Mouse (Mus musculus) layer of hippocampus, adult 9-11 months (tissue): Measurements from ENCODE around the gene Ndufc2.

Experiments used
- DNase-seq: peaks from one replicate; pipeline ENCODE4 v3.0.0; 2022

Gene Ndufc2

DNA sequence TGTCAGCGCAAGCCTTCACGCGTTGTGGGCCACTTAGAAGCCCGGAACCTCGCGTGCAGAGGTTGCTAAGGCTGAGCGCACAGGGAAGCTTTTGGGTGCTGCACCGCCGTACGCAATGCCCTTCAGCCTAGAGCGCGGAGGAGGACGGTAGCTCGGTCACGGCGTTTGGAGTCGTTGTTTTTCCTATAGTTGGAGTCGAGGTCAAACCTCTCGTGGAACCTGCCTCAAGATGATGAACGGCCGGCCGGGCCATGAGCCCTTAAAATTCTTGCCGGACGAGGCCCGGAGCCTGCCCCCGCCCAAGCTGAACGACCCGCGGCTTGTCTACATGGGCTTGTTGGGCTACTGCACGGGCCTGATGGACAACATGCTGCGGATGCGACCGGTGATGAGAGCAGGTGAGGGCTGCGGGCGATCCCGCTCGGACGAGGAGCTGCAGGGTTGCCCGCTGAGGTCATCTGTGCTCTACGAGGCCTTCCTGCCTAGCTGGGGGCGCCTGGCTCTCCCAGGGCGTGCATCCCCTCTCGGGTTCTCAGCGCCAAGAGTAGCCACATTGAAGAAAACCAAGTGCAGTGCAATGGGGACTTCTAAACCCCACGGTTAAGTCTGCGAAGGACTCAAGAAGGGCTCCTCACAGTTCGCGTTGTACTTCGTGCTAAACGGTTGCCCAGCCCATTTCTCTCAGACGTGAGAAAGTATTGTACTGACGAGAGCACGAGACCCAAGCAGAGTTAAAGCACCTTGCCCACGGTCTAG is at the start of gene Ndufc2:
Ndufc2 (plus strand) TSS at position 44 of the 756 bp plus-strand sequence.
- DNase-seq = peak; percentile 64

DNA sequence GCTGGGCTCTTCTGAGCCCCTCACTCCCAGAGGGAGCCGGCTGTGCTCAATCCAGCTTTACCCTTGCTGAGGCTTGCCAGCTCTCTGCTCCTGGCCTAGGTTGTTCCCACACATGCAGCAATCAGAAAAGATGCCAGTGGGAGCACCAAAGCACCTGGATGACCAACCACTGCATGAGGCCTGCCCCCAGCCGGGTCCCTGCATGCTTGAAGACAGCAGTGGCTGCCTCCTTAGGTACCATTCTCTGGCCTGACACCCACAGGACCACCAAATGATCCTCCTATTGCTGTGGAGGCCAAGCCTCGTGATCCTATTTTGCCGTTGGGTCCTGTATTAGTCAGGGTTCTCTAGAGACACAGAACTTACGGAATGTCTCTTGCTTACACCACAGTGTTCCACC is 48.9 kb upstream of the Ndufc2 start:
- no peak for DNase-seq

- DNase-seq = no peak
Measured at GRCm38 (mm10) chr7:97351792-97352513, 47.9 kb upstream of the Ndufc2 start.

- no peak for DNase-seq
Measured at GRCm38 (mm10) chr7:97353356-97353755, 46.4 kb upstream of the Ndufc2 start.

- DNase-seq = peak; percentile 74
Measured at GRCm38 (mm10) chr7:97355068-97355841, 44.5 kb upstream of the Ndufc2 start.

- DNase-seq = no peak
Measured at GRCm38 (mm10) chr7:97356253-97356652, 43.5 kb upstream of the Ndufc2 start.

DNA sequence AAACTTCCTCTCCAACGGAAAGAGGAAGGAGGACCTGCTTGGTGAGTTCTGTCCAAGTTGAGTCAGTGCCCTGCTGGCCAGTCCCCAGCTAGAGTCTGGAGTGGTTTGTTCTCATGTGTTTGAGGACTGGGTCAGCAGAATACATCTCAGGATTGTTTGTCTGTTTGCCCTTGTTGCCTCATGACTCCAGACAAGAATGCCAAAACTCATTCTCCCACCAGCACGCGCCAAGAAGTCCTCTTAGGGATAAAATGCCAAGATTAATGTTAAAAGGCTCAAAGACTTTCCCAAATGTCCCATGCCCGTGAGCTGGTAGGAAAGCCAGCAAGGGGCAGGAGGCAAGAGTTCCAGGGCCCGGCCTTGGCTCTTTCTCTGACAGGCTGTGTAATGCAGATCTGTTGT is 42.9 kb upstream of the Ndufc2 start:
- DNase-seq = peak; percentile 79

- DNase-seq = no peak
Measured at GRCm38 (mm10) chr7:97357840-97358239, 42.0 kb upstream of the Ndufc2 start.

DNA sequence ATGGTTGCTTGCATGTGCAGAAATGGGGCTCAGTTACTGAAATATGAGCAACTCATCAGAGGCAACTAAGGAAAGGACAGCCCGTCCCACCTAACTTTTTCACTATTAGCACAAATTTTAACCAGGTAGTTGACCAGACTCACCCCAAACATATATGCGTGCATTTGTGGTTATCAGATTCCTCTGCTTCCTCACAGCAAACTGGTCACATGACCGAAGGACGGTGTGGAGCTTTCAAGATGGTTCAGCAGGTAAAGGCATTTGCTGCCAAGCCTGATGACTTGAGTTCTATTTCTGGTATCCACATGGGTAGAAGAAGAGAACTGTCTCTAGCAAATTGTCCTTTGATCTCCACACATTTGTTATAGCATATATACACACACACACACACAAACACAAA is 41.5 kb upstream of the Ndufc2 start:
- DNase-seq = no peak

DNA sequence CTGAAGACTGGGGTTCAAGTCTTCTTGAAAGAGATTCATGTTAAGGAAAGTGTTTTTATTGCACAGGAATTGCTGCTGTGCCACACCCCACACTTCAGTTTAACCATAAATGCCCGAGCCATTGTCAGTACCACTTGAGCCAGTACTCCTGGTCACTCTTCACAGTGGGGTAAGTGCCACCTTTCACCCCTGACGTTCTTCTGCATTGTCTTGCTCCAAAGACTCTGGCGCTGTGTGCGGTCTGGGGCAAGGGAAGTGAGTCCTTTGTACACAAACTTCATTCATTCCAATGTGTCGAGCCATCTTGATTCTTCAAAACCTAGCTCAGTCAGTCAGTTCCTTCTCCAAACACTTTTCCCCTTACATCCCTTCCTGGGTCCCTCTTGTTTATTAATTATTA is 39.6 kb upstream of the Ndufc2 start:
- no peak for DNase-seq

GRCm38 (mm10) chr7:97360955-97361354 is 38.8 kb upstream of the Ndufc2 start:
- no peak for DNase-seq

- no peak for DNase-seq
Measured at GRCm38 (mm10) chr7:97361467-97361866, 38.3 kb upstream of the Ndufc2 start.

DNA sequence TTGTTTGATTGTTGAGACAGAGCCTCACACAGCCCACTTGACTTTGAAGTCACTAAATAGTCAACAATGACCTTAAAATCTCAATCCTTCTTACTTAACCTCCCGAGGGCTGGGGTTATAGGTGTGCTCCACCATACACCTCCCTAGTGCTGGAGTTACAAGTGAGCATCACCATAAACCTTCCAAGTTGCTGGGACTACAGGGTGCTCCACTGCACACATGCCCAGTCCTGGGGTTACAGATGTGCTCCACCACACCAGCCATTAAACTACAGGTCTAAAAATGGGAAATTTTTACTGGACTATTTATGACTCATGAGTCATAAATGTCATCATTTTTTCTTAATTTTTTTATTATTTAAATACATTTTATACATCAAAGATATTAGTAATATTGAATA is 33.9 kb upstream of the Ndufc2 start:
- DNase-seq = no peak

DNA sequence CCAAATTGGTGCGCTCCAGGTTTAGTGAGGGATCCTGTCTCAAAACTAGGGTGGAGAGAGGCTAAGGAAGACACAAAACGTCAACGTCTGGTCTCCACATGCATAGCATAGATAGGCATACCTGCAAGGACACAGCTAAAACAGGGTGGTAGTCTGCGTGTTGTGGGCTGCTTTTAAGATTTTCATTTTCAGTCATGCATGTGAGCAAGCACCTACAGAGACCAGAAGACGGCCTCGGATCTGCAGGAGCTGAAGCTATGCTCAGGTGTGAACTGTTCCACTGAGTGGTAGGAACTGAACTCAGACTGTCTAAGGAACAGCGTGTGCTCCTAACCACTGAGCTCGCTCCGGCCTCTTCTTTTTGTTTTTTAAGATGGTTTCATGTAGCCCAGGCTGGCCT is 24.7 kb upstream of the Ndufc2 start:
- DNase-seq = no peak

DNA sequence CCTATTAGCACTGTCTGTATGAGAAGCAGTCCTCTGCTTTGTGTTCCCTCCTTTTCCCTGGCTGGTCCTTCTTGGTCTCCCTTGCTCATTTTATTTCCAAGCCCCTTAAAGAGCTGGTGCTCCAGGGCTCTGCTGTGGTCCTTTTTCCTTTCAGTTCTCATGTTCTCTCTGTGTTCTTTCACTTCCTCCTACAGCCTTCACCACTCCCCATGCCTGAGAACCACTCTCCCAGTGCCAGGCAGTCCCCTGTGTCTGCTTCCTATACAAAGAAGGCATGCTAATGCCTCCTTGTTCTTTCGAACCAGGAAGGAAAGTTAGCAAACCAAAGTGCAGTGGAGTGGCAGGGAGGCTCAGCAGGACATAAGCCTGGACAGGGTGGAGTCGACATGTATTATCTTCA is 23.9 kb upstream of the Ndufc2 start:
- DNase-seq = no peak

GRCm38 (mm10) chr7:97379304-97379703 is 20.5 kb upstream of the Ndufc2 start:
- DNase-seq = no peak

- DNase-seq = no peak
Measured at GRCm38 (mm10) chr7:97380500-97381123, 19.2 kb upstream of the Ndufc2 start.

DNA sequence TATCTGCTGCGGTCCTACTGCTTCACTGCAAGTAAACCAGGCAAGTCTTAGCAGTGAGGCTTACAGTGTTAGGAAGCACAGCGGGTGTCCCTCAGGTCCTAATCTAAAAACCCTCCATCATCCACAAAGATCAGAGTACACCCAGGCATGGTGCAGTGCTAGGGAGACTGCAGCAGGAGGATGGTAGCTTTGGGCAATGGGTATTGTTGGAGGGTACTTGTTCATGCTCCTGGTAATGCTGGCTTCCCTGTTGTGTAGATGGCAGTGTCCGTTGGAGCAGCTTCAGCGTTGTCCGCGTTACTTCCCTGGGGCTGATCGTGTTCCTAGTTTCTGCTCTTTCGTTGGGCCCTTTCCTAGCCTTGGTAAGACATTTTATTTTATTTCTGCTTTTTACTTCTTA is 17.1 kb upstream of the Ndufc2 start:
- DNase-seq = no peak

DNA sequence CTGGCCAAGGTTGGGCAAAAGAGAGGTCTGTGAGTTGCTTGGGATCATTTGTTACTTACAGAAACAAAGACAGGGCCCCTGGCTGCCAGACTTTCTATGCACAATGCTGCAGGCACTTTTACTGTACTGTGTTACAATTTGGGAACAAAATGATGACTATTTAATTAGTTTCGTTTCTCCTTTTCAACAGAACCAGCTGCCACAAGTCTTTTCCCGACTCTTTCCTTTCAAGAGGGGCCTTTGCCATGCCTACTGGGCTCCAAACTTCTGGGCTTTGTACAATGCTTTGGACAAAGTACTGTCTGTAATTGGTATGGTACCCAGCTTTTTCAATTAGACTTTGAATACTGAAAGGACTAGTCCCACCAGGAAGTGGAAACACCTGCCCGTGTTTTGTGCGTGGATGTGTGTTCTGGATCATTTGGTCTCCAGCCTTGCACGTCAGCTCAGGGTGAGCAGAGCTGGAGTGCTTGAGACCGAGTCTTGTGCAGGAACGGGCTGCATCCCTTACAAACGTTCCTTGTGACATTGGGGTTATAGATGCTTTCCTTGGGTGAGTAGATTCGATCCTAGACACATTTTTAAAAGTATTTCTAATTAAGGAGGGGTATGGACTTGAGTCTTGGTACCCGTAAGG is 16.2 kb upstream of the Ndufc2 start:
- no peak for DNase-seq

GRCm38 (mm10) chr7:97386106-97386805 is 13.5 kb upstream of the Ndufc2 start:
- DNase-seq = peak; percentile 36

GRCm38 (mm10) chr7:97386806-97387370 is 12.9 kb upstream of the Ndufc2 start:
- DNase-seq = peak; percentile 93
